34 mouse cellular contexts compared by ENCODE assay signal in genomic region chr5:89932999-89933398, GRCm38 (mm10). TPM values are rescaled to one million over a fixed set of nuclear protein-coding genes. Genes with fewer than 3 reads are reported as not detected.
DNase-seq lines count a peak whose midpoint lies in the region; TF ChIP-seq lines count a peak whose summit lies in the region.
"Had no signal": no experiment of that assay in that cellular context is flagged by ENCODE, and none has a peak within 500 bp of the region (broad histone marks: within the 10 kb centered on the region; RNA-seq: fewer than 3 reads in every experiment).

No protein-coding gene starts in this region.

- TF ChIP-seq CTCF in left cerebral cortex, adult 2 months (IDR thresholded peaks at IDR 0.05): peak; percentile 38
- 0 out of 2 replicates have a peak, but pooled peaks have one; percentile 9 for TF ChIP-seq CTCF in cortical plate, adult 2 months (IDR thresholded peaks at IDR 0.05; ENCODE audit: extremely low read depth, insufficient read depth, low read length)

- TF ChIP-seq POLR2A in cortical plate, adult 2 months (IDR thresholded peaks at IDR 0.05; ENCODE audit: extremely low read depth, insufficient read depth, low read length): no peak

- intact Hi-C loops in left cerebral cortex, adult 2 months (cut with DNase I): loop anchor here (1.0 kb wide), 1 partner anchor 94 kb away; no protein-coding TSS in a partner anchor
- intact Hi-C loops in left cerebral cortex, postnatal 36 days (cut with DNase I): loop anchor here (10.0 kb wide), 1 partner anchor 98 kb away; no protein-coding TSS in a partner anchor

- no peak overlapping the region for H3K27ac ChIP-seq in left cerebral cortex, adult 2 months
- H3K27ac ChIP-seq in cortical plate, adult 2 months (ENCODE audit: insufficient read depth, low read length): no peak overlapping the region
- H3K27ac ChIP-seq: embryonic facial prominence, embryonic 12.5 days; forebrain, embryonic 10.5 days; forebrain, embryonic 15.5 days; hindbrain, embryonic 14.5 days; limb, embryonic 10.5 days; limb, embryonic 15.5 days; liver, embryonic 13.5 days; midbrain, embryonic 10.5 days; neural tube, embryonic 12.5 days had no signal

- no peaks in the 10 kb centered on the region for H3K4me1 ChIP-seq in cortical plate, adult 2 months (ENCODE audit: control insufficient read depth, insufficient read depth, low read length)
- H3K4me1 ChIP-seq: embryonic facial prominence, embryonic 12.5 days; forebrain, embryonic 10.5 days; forebrain, embryonic 15.5 days; limb, embryonic 10.5 days; limb, embryonic 15.5 days; liver, embryonic 13.5 days; midbrain, embryonic 10.5 days; neural tube, embryonic 12.5 days had no signal

- no peak overlapping the region for H3K4me3 ChIP-seq in left cerebral cortex, adult 2 months
- H3K4me3 ChIP-seq in cortical plate, adult 2 months (ENCODE audit: insufficient read depth, low read length): no peak overlapping the region
- H3K4me3 ChIP-seq: embryonic facial prominence, embryonic 12.5 days; forebrain, embryonic 10.5 days; forebrain, embryonic 15.5 days; limb, embryonic 10.5 days; limb, embryonic 15.5 days; liver, embryonic 13.5 days; midbrain, embryonic 10.5 days; myocyte; neural tube, embryonic 12.5 days had no signal

- DNase-seq in cerebellum, adult 9-10 months: peak; percentile 1
- no peak for DNase-seq in cerebellum, adult 11-12 months
- peak; percentile 4 for DNase-seq in heart, postnatal 4 days
- DNase-seq in heart, adult 11 months: no peak
- no peak for DNase-seq in left cerebral cortex, adult 2 months (ENCODE audit: extremely low spot score in 1 of 2, low spot score in 2 of 2)
- no peak for DNase-seq in left cerebral cortex, postnatal 36 days (ENCODE audit: low spot score in 2 of 2)
- DNase-seq in frontal cortex, postnatal 25 days (ENCODE audit: low spot score in 2 of 2): no peak
- DNase-seq: adrenal gland, postnatal 14 days; cerebellum, adult 2 months; cerebellum, postnatal 25 days; embryo, embryonic 11 days; gastrocnemius, postnatal 14 days; heart, postnatal 36 days; kidney, adult 11 months; kidney, postnatal 10 days; liver, embryonic 13.5 days; lung, adult 18-20 months; lung, postnatal 14 days; right cerebral cortex, adult 18-20 months; right cerebral cortex, postnatal 4 days; thymus, adult 2 months; thymus, postnatal 36 days had no signal

RNA-seq across cellular contexts. Expression of gene Adamts3, which starts 49.9 kb away (rescaled TPM):
- total RNA-seq in heart, postnatal 4 days (2021): 10 to 100 TPM; 10.4 to 12.7 TPM
- total RNA-seq in left cerebral cortex, adult 2 months (2021): 10 to 100 TPM; 19.3 to 21.7 TPM
- 10 to 100 TPM; 26.1 to 28.2 TPM for total RNA-seq in left cerebral cortex, postnatal 36 days (2021)
- 7.3 and 8.7 TPM in 2 replicates for polyA plus RNA-seq in cortical plate, adult 2 months (2012; rRNA removed)
- polyA plus RNA-seq: G1E, Patski had no signal

Comparison
In these comparisons a context has a peak if more than half of its experiments do, and no peak if none do; other contexts are left out.
1. DNase-seq: peak in cerebellum, adult 9-10 months (single experiment) and heart, postnatal 4 days (single experiment); none in cerebellum, adult 11-12 months (single experiment), heart, adult 11 months (single experiment), left cerebral cortex, adult 2 months (0 of 2), left cerebral cortex, postnatal 36 days (0 of 2) and frontal cortex, postnatal 25 days (0 of 2).